In genomic region chr19:47919126-47919965, GRCm38 (mm10) we compare ENCODE assay signal across 8 mouse cellular contexts. TPM values are rescaled to one million over a fixed set of nuclear protein-coding genes. Genes with fewer than 3 reads are reported as not detected.
DNase-seq lines count a peak whose midpoint lies in the region; ATAC-seq and TF ChIP-seq lines count a peak whose summit lies in the region.

Gene Cfap43, minus strand, starts transcription at chr19:47919287.
Gene Itprip, minus strand, starts transcription at chr19:47919299.

- ATAC-seq in common myeloid progenitor, adult 5-6 weeks (replicated peaks; ENCODE audit: low read depth, poor library complexity, severe bottlenecking), result peak; percentile 66
- peak; percentile 58 for ATAC-seq in megakaryocyte, adult 5-6 weeks (ENCODE audit: poor library complexity, severe bottlenecking)

- peak within 1 kb of the TSS; percentile 69 for H3K27ac ChIP-seq in left cerebral cortex, adult 2 months

- TF ChIP-seq CTCF in left cerebral cortex, adult 2 months (IDR thresholded peaks at IDR 0.05), result peak; percentile 46

- intact Hi-C loops in left cerebral cortex, adult 2 months (cut with DNase I), result no loop called here

- H3K4me3 ChIP-seq in left cerebral cortex, adult 2 months, result peak within 1 kb of the TSS; percentile 63

- DNase-seq in Muller cell, postnatal 12 days (ENCODE audit: inconsistent ontology term), result peak; percentile 93
- peak; percentile 54 to 60 for DNase-seq in gastrocnemius, adult 8-10 months (ENCODE audit: low spot score in 2 of 2)
- peak; percentile 79 for DNase-seq in hindlimb bud, embryonic 11.5 days (ENCODE audit: extremely low spot score, low read depth, low spot score)
- peak; percentile 51 to 55 for DNase-seq in left cerebral cortex, adult 2 months (ENCODE audit: extremely low spot score in 1 of 2, low spot score in 2 of 2)
- DNase-seq in right cerebral cortex, adult 2 months (ENCODE audit: low spot score in 2 of 2), result peak; percentile 58 to 67
- peak; percentile 49 for DNase-seq in urinary bladder, postnatal 10 days (ENCODE audit: low spot score)

RNA-seq across cellular contexts. Expression of gene Cfap43, which starts in this region (rescaled TPM):
- 0.15 TPM in 1 of 2 replicates, not detected in the other for total RNA-seq in common myeloid progenitor, adult 5-6 weeks (2017)
- not detected for total RNA-seq in gastrocnemius, adult 8-10 months (2022)
- under 1 TPM; 0.30 to 0.66 TPM for total RNA-seq in left cerebral cortex, adult 2 months (2021)
- total RNA-seq in megakaryocyte, adult 5-6 weeks (2015), result 0.18 and 0.32 TPM in 2 replicates
- not detected in 2 replicates for total RNA-seq in megakaryocyte, adult 5-6 weeks (2017)

RNA-seq across cellular contexts. Expression of gene Itprip, which starts in this region (rescaled TPM):
- 13.6 and 16.1 TPM in 2 replicates for total RNA-seq in common myeloid progenitor, adult 5-6 weeks (2017)
- total RNA-seq in gastrocnemius, adult 8-10 months (2022), result 1 to 10 TPM in 1 of 4 experiments, under 1 TPM in 3; 0.27 to 1.0 (median 0.48) TPM
- 1 to 10 TPM in 1 of 2 experiments, under 1 TPM in 1; 0.95 to 1.5 TPM for total RNA-seq in left cerebral cortex, adult 2 months (2021)
- total RNA-seq in megakaryocyte, adult 5-6 weeks (2015), result 14.8 and 18.9 TPM in 2 replicates
- 28.4 and 28.9 TPM in 2 replicates for total RNA-seq in megakaryocyte, adult 5-6 weeks (2017)

Comparison
In these comparisons a context has a peak if more than half of its experiments do, and no peak if none do; other contexts are left out.
1. Peak in every context shown above with its lines: DNase-seq, ATAC-seq, H3K4me3 ChIP-seq and H3K27ac ChIP-seq.